Mouse (Mus musculus) forebrain, embryonic 11.5 days (tissue): ENCODE measurements around the gene Htr7. TPM values are rescaled to one million over a fixed set of nuclear protein-coding genes. Genes with fewer than 3 reads are reported as not detected.
A peak's percentile ranks its signal among the peaks of the same experiment; 100 is the strongest.

Source experiments
- ATAC-seq: fragments of 200-750 bp; cut with Nextera tagmentation; replicated peaks from 2 replicates; pipeline ENCODE4 v1.8.0; 2017; ENCODE audit warnings: moderate TSS enrichment; ENCODE audit not compliant: low FRiP score
- DNase-seq: peaks from one replicate; pipeline ENCODE4 v3.0.0-alpha.2; 2017; ENCODE audit warnings: low spot score
- H3K27ac ChIP-seq: fragments of 300-500 bp; sonication (generic); 2 replicates; pipeline ENCODE4 v1.5.1; 2014; ENCODE audit warnings: low read depth, low read length
- H3K27me3 ChIP-seq: fragments of 300-500 bp; sonication (generic); 2 replicates; pipeline ENCODE4 v1.6.1; 2014; ENCODE audit warnings: mild to moderate bottlenecking, low read length, mixed read lengths; ENCODE audit not compliant: control insufficient read depth, insufficient read depth
- H3K36me3 ChIP-seq: fragments of 300-500 bp; sonication (generic); 2 replicates; pipeline ENCODE4 v1.6.1; 2014; ENCODE audit warnings: mild to moderate bottlenecking, low read length, moderate library complexity, mixed read lengths; ENCODE audit not compliant: control insufficient read depth, insufficient read depth
- H3K4me1 ChIP-seq: fragments of 300-500 bp; sonication (generic); replicated peaks from 2 replicates; pipeline ENCODE4 v1.6.1; 2014; ENCODE audit warnings: low read length, mixed read lengths; ENCODE audit not compliant: control insufficient read depth, insufficient read depth
- H3K4me2 ChIP-seq: fragments of 300-500 bp; sonication (generic); 2 replicates; pipeline ENCODE4 v1.6.1; 2014; ENCODE audit warnings: low read depth, mild to moderate bottlenecking, low read length, moderate library complexity, mixed read lengths; ENCODE audit not compliant: severe bottlenecking
- H3K4me3 ChIP-seq: fragments of 300-500 bp; sonication (generic); 2 replicates; pipeline ENCODE4 v1.5.1; 2014; ENCODE audit warnings: low read depth, low read length
- H3K9ac ChIP-seq: fragments of 300-500 bp; sonication (generic); 2 replicates; pipeline ENCODE4 v1.6.1; 2014; ENCODE audit warnings: low read length
- H3K9me3 ChIP-seq: fragments of 300-500 bp; sonication (generic); 2 replicates; pipeline ENCODE4 v1.6.1; 2016; ENCODE audit warnings: low read length, mixed read lengths; ENCODE audit not compliant: control insufficient read depth
- WGBS: fragments of 180-500 bp; shearing (Covaris S2); extraction: QIAGEN DNeasy Blood & Tissue Kit; methylation state at CpG from one replicate; pipeline ENCODE4 v1.1.7; 2014; 5-methylcytosine and 5-hydroxymethylcytosine counted together
- polyA plus RNA-seq: library from polyadenylated mRNA; unstranded; fragments of >200 nt; fragmentation: Nextera tagmentation; extraction: Ambion mirVana; gene quantifications from 2 replicates; pipeline ENCODE4 v1.2.1, GENCODE M21; 2014

Htr7 gene
- 0.08 and 0.25 TPM in 2 replicates for polyA plus RNA-seq

- DNase-seq (peak; percentile 83), ATAC-seq (peak; percentile 93)
- WGBS = under 1% methylated on average over 62 of the region's 86 CpGs
- H3K9me3 ChIP-seq = no peaks in the 10 kb centered on the region
- H3K36me3 ChIP-seq = no peaks in the 10 kb centered on the region
- H3K27ac ChIP-seq = no peak within 1 kb of the TSS
- H3K9ac ChIP-seq = peak within 1 kb of the TSS; percentile 47
- peak within 1 kb of the TSS; percentile 59 for H3K4me3 ChIP-seq
- no peaks in the 10 kb centered on the region; the same call in 1 of the 2 replicates for H3K4me1 ChIP-seq
- peak within 1 kb of the TSS; percentile 67 for H3K4me2 ChIP-seq
- H3K27me3 ChIP-seq = peaks cover 27% of the 10 kb centered on the region
These were observed at the start of gene Htr7 for GRCm38 (mm10) chr19:36057231-36057811. Gene Htr7 (minus strand): TSS chr19:36057507.

- WGBS = 95% methylated on average over 5 of the region's 5 CpGs
- H3K4me2 ChIP-seq = no peak overlapping the region
- no peaks in the 10 kb centered on the region for H3K27me3 ChIP-seq
- no peak overlapping the region for H3K4me3 ChIP-seq
- no peak overlapping the region for H3K27ac ChIP-seq
- H3K36me3 ChIP-seq = peaks cover 3% of the 10 kb centered on the region; the same call in 1 of the 2 replicates
- H3K9me3 ChIP-seq = no peaks in the 10 kb centered on the region
- ATAC-seq = no peak
- no peak for DNase-seq
- no peaks in the 10 kb centered on the region for H3K4me1 ChIP-seq
- H3K9ac ChIP-seq = no peak overlapping the region
These were observed 46.6 kb upstream of the Htr7 start for GRCm38 (mm10) chr19:36103909-36104308.

GRCm38 (mm10) chr19:36098916-36099315, 41.6 kb upstream of the Htr7 start:
- Histone ChIP-seq H3K27me3 (no peaks in the 10 kb centered on the region), H3K4me1 (no peaks in the 10 kb centered on the region), H3K9ac (no peak overlapping the region), H3K4me3 (no peak overlapping the region), H3K36me3 (peaks cover 3% of the 10 kb centered on the region; the same call in 1 of the 2 replicates), H3K27ac (no peak overlapping the region), H3K9me3 (no peaks in the 10 kb centered on the region), H3K4me2 (no peak overlapping the region)
- 96% methylated on average over 7 of the region's 7 CpGs for WGBS
- no peak for ATAC-seq
- DNase-seq = no peak

GRCm38 (mm10) chr19:36098265-36098664, 41.0 kb upstream of the Htr7 start:
- no peaks in the 10 kb centered on the region for H3K27me3 ChIP-seq
- no peaks in the 10 kb centered on the region for H3K4me1 ChIP-seq
- peaks cover 3% of the 10 kb centered on the region; the same call in 1 of the 2 replicates for H3K36me3 ChIP-seq
- H3K9ac ChIP-seq = no peak overlapping the region
- DNase-seq (no peak), ATAC-seq (no peak)
- H3K27ac ChIP-seq = no peak overlapping the region
- WGBS = 96% methylated on average over 1 of the region's 1 CpGs
- H3K4me3 ChIP-seq = no peak overlapping the region
- H3K9me3 ChIP-seq = no peaks in the 10 kb centered on the region
- H3K4me2 ChIP-seq = no peak overlapping the region

- Histone ChIP-seq H3K9me3 (no peaks in the 10 kb centered on the region), H3K9ac (no peak overlapping the region), H3K4me2 (no peak overlapping the region), H3K36me3 (peaks cover 3% of the 10 kb centered on the region; the same call in 1 of the 2 replicates), H3K4me3 (no peak overlapping the region), H3K27me3 (no peaks in the 10 kb centered on the region), H3K4me1 (no peaks in the 10 kb centered on the region), H3K27ac (no peak overlapping the region)
- ATAC-seq (no peak), DNase-seq (no peak)
- 89% methylated on average over 3 of the region's 3 CpGs for WGBS
These were observed 39.9 kb upstream of the Htr7 start for GRCm38 (mm10) chr19:36097194-36097593.

- 57% methylated on average over 5 of the region's 5 CpGs for WGBS
- no peak for ATAC-seq
- Histone ChIP-seq H3K9ac (no peak overlapping the region), H3K4me3 (no peak overlapping the region), H3K36me3 (no peaks in the 10 kb centered on the region; the same call in 1 of the 2 replicates), H3K27ac (no peak overlapping the region), H3K4me1 (no peaks in the 10 kb centered on the region), H3K4me2 (no peak overlapping the region), H3K9me3 (no peaks in the 10 kb centered on the region), H3K27me3 (no peaks in the 10 kb centered on the region)
- no peak for DNase-seq
These were observed 33.5 kb upstream of the Htr7 start for GRCm38 (mm10) chr19:36090781-36091180.

GRCm38 (mm10) chr19:36083262-36084225, 26.2 kb upstream of the Htr7 start, which contains the start of gene Rpp30:
Gene Rpp30 (plus strand): TSS chr19:36083716.
- Histone ChIP-seq H3K4me2 (peak within 1 kb of the TSS; percentile 71), H3K27ac (no peak within 1 kb of the TSS), H3K4me1 (peaks cover 3% of the 10 kb centered on the region; the same call in 1 of the 2 replicates), H3K27me3 (no peaks in the 10 kb centered on the region), H3K4me3 (peak within 1 kb of the TSS; percentile 78), H3K9me3 (no peaks in the 10 kb centered on the region), H3K9ac (peak within 1 kb of the TSS; percentile 81), H3K36me3 (no peaks in the 10 kb centered on the region)
- DNase-seq (peak; percentile 92), ATAC-seq (peak; percentile 94)
- WGBS = 2% methylated on average over 34 of the region's 34 CpGs

GRCm38 (mm10) chr19:36082606-36083261, 25.4 kb upstream of the Htr7 start:
- no peaks in the 10 kb centered on the region for H3K27me3 ChIP-seq
- H3K9me3 ChIP-seq = no peaks in the 10 kb centered on the region
- H3K36me3 ChIP-seq = no peaks in the 10 kb centered on the region
- H3K27ac ChIP-seq = no peak overlapping the region
- DNase-seq (no peak), ATAC-seq (peak; percentile 77)
- peaks cover 3% of the 10 kb centered on the region; the same call in 1 of the 2 replicates for H3K4me1 ChIP-seq
- H3K4me2 ChIP-seq = peak overlapping the region; percentile 57; the same call in 1 of the 2 replicates
- H3K4me3 ChIP-seq = peak overlapping the region; percentile 78
- WGBS = 48% methylated on average over 7 of the region's 7 CpGs
- peak overlapping the region; percentile 81; the same call in 1 of the 2 replicates for H3K9ac ChIP-seq
